Mouse (Mus musculus) monocyte, adult 5-6 weeks (primary cell): ENCODE measurements at regions not wholly inside any gene's neighbourhood (a gene's known extent, or its start where the extent isn't known, plus 50 kb on each side); places are given as distances from the start of the nearest gene placed in this dataset.

Experiments used
- ATAC-seq: fragments of 153-309, 156-312 bp; replicated peaks from 2 replicates; pipeline ENCODE4 v1.8.0; 2017; ENCODE audit warnings: mild to moderate bottlenecking; ENCODE audit not compliant: low TSS enrichment, insufficient number of reproducible peaks, severe bottlenecking, poor library complexity, low FRiP score

DNA sequence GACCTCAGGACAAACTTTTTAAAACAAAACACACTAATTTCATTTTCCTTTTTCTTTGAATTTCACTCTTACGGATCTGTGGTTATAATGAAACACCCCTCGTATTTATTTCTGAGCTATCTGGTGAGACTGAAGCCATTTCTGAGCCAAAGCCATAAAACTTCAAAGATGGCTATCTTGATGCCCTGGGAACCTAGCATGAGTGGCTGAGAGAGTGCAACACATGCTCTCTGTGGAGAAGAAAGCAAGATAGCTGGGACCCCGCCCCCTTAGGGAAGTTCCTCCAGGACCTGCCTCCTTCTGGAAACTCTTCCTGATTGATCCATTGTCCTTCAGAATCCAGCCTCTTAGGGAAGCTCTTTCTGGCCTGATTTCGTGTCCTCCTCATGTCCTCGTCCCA is 57.6 kb upstream of the Myb start:
- no peak for ATAC-seq

DNA sequence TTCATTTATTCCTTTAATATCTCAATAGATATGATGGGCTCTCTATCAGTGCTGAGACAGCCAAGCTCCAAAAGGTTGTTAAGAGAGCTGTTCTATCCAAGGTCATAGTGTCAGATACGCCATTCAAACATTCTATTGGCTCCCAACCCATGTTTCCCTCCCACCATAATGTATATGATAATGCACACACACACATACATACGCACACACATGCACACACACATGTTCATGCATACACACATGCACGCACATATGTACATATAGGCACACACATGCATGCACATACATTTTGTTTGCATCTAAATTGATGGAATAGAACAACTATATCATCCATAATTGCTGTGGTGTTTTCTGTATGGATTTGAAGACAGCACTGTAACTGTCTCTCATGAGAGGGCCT is 60.0 kb upstream of the Myb start:
- ATAC-seq: no peak

GRCm38 (mm10) chr10:21221290-21221926 is 60.6 kb upstream of the Myb start:
- ATAC-seq: no peak

- no peak for ATAC-seq
These were observed 61.6 kb upstream of the Myb start for GRCm38 (mm10) chr10:21222104-21223034.

GRCm38 (mm10) chr10:21223104-21223910 is 62.5 kb upstream of the Myb start:
- no peak for ATAC-seq

- ATAC-seq: no peak
These were observed 63.4 kb upstream of the Myb start for GRCm38 (mm10) chr10:21224229-21224628.

DNA sequence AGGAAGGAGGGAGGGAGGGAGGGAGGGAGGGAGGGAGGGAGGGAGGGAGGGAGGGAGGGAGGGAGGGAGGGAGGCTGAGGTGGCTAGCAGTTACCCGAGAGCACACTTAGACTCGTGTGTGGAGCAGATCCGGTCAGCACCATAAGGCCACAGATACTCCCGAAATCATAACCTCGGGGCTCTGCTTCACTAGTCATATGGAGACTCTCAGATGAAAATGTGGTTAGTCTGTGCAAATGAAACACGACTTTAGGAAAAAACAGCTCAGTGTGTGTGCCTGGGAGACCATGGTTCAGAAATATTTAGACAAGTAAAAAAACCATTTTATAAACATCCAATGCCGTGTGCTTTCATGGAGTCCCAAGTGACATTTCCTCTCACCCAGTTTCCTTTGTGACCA is 65.4 kb upstream of the Myb start:
- ATAC-seq: no peak

DNA sequence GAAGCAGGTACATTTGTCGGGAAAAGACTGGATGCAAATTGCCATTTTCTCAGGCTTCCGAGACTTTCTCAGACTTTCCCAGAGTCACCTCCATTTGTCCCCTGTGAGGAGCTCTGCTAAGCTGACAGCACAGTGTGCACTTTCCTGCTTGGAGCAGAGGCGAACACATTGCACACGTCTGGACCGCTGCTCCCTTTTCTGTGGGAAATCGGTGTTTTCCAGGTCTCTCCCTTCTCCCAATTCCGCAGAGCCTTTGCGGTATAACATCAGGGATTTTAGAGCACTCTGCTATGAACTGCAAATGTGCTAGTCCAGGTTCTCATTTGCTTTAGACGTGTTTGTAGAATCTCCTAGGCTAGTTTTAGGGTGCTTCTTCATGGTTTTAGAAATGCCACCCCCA is 67.0 kb upstream of the Myb start:
- no peak for ATAC-seq

GRCm38 (mm10) chr10:21228557-21228956 is 67.2 kb upstream of the Hbs1l start:
- no peak for ATAC-seq

GRCm38 (mm10) chr10:21235172-21235571 is 60.6 kb upstream of the Hbs1l start:
- ATAC-seq: 0 out of 2 replicates have a peak, but pooled peaks have one; percentile 31

GRCm38 (mm10) chr10:21237000-21237399 is 58.8 kb upstream of the Hbs1l start:
- no peak for ATAC-seq

DNA sequence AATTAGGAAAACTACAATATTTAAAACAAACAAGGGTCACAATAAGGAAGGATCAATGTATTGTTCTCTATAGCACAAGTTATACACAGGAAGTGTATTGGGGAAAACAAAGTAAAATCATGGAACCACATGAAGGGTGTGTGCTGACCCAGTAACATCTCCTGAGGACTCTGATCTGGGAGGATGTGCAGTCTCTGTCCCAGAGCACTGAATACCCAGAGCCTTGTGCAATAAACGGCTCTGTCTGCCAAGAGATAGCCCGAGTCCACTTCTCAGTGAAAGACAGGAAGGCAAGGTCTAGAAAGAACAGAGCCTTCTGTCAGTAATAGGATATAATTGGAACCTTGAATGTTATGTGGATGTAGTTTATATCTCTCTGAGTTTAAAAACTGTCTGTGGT is 56.3 kb upstream of the Hbs1l start:
- ATAC-seq: no peak

- ATAC-seq: no peak
These were observed 54.1 kb upstream of the Hbs1l start for GRCm38 (mm10) chr10:21241557-21242222.

- no peak for ATAC-seq
These were observed 53.1 kb upstream of the Hbs1l start for GRCm38 (mm10) chr10:21242471-21243231.

- ATAC-seq: no peak
These were observed 50.8 kb upstream of the Hbs1l start for GRCm38 (mm10) chr10:21244849-21245453.

GRCm38 (mm10) chr10:21245558-21245957 is 50.2 kb upstream of the Hbs1l start:
- no peak for ATAC-seq
